Mouse (Mus musculus) spleen, postnatal 14 days (tissue): ENCODE data around the gene Ninj2.
A peak's percentile ranks its signal among the peaks of the same experiment; 100 is the strongest.

Experiments used
- DNase-seq, 2 experiments: peaks; one replicate each; pipeline ENCODE4 v3.0.0; 2021 to 2022; ENCODE audit warnings: low spot score in 2 of 2

Ninj2 gene

GRCm38 (mm10) chr6:120175650-120176049, 82.5 kb downstream of the Ninj2 start:
- no peak for DNase-seq

- no peak for DNase-seq
Measured at GRCm38 (mm10) chr6:120179044-120179755, 86.0 kb downstream of the Ninj2 start.

GRCm38 (mm10) chr6:120179756-120180206, 86.6 kb downstream of the Ninj2 start:
- no peak for DNase-seq

GRCm38 (mm10) chr6:120180492-120180891, 87.3 kb downstream of the Ninj2 start:
- DNase-seq, result no peak

GRCm38 (mm10) chr6:120182160-120182559, 89.0 kb downstream of the Ninj2 start:
- DNase-seq, result no peak

GRCm38 (mm10) chr6:120183771-120184170, 90.6 kb downstream of the Ninj2 start:
- no peak for DNase-seq

GRCm38 (mm10) chr6:120185012-120185730, 92.0 kb downstream of the Ninj2 start:
- no peak for DNase-seq

GRCm38 (mm10) chr6:120185756-120186155, 92.6 kb downstream of the Ninj2 start:
- DNase-seq, result no peak

GRCm38 (mm10) chr6:120186594-120186993, 93.4 kb downstream of the Ninj2 start:
- DNase-seq, result no peak

GRCm38 (mm10) chr6:120187587-120188176, 94.5 kb downstream of the Ninj2 start:
- DNase-seq, result peak; percentile 51 to 65

GRCm38 (mm10) chr6:120188376-120189235, 95.5 kb downstream of the Ninj2 start:
- DNase-seq, result peak; percentile 37 to 38

GRCm38 (mm10) chr6:120189287-120189686, 96.1 kb downstream of the Ninj2 start:
- no peak for DNase-seq

- DNase-seq, result no peak
Measured at GRCm38 (mm10) chr6:120190365-120190764, 97.2 kb downstream of the Ninj2 start.

- DNase-seq, result no peak
Measured at GRCm38 (mm10) chr6:120190912-120191311, 97.8 kb downstream of the Ninj2 start.

GRCm38 (mm10) chr6:120191396-120192170, 98.4 kb downstream of the Ninj2 start:
- DNase-seq, result no peak

- no peak for DNase-seq
Measured at GRCm38 (mm10) chr6:120192211-120192870, 99.2 kb downstream of the Ninj2 start.

- DNase-seq, result peak; percentile 77 to 85
Measured at GRCm38 (mm10) chr6:120193174-120193573, 100.0 kb downstream of the Ninj2 start.

- no peak for DNase-seq
Measured at GRCm38 (mm10) chr6:120193793-120194192, 100.6 kb downstream of the Ninj2 start.

GRCm38 (mm10) chr6:120194305-120194704, 101.2 kb downstream of the Ninj2 start:
- DNase-seq, result no peak

- no peak for DNase-seq
Measured at GRCm38 (mm10) chr6:120194963-120195362, 101.8 kb downstream of the Ninj2 start.
